Mouse (Mus musculus): Measurements from ENCODE around the gene Pde10a.
A peak's percentile ranks its signal among the peaks of the same experiment; 100 is the strongest.

The Pde10a gene

DNA sequence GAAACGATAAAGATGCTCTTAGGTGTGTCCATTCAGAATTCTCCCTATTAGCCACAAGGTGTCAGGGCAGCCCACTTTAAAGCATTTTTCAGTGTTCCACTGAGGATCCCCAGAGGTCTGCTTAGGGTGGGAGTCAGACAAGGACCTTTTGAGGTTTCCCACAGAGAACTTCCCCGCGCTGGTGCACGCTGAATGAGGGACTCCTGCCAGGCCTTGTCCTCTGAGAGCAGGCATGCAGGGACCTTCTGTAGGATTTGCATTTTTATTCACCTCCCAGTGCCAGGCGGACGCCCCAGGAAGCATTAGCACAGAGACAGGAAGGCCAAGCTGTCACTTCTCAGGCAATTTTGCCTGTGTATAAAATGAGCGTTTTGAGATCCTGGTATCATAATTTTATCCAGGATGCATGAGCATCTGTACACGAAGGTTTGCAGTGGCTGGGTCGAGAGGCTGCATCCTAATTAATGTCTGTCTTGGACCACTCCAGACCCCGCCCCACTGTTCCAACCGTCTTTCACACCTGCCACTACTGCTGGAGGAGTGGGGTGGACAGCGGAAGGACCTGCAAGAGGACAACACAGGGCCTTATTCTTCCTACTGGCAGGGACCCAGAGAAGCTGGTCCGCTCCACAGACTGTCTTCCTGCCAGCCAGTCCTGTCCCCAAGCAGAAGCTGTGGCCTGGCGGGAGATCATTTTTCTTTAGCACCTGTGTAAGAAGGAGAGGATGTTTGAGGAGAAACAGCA is 498.2 kb downstream of the Pde10a start:
- no peak for DNase-seq (ENCODE audit: low read depth in 2 of 2, low spot score in 2 of 2)

DNA sequence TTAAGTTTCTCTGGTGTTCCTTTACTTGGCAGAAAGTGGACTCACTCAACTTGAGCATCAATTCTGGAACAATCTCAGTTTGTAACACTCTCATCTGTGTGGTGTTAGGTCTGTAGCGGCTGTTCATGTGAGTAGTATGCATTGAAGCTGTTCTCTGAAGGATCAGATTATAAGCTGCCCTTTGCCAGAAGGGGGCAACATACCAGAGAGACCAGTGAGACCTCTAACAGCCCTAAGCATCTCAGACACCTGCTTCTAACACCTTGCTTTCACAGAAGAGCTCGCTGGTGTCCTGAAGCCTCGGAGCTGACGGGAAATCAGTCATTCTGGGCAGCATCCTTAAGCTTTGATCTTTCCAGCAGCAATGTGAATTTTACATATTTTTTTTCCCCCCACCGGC is 505.0 kb downstream of the Pde10a start:
- DNase-seq (ENCODE audit: low read depth in 2 of 2, low spot score in 2 of 2), result no peak

DNA sequence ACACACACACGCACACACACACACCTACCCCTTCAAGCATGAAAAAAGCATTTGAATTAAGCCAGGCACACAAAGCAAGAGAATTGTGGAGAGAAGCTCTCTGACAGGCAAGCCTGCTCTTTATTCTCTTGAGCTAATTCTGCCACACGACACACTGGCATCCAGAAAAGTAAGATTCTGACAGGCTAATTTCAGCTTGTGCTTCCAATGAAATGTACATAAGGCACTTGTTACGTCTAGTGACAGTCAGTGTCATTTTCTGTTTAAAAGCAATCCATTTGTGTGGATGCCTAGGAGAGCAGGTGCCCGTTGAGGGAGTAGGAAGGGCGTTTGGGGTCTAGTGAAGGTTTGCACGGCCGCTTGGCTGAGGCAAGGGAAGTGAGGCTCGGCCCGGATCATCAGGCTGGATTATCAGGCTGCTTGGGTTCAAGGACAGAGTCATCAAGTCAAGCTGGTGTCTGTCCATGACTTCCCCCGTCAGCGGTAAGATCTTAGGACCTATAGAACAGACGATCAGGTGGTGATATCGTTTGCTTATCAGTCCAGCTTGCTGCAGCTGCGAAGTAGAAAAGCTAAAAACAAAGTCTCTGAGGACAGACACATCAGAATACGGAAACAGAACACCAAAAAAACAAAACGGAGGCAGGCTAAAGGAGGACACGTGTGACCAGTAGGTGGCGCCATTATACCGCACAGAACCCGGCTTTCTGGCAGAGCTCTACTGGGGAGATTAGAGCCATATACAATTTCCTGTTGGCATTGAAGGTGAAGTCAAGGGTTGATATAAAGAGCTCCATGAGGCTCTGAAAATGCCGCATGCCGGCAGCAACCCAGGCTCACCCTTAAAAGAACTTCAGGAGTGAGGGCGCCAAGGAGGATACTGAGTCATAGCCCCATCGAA is 506.3 kb downstream of the Pde10a start:
- DNase-seq (ENCODE audit: low read depth in 2 of 2, low spot score in 2 of 2), result peak; percentile 59 to 68

DNA sequence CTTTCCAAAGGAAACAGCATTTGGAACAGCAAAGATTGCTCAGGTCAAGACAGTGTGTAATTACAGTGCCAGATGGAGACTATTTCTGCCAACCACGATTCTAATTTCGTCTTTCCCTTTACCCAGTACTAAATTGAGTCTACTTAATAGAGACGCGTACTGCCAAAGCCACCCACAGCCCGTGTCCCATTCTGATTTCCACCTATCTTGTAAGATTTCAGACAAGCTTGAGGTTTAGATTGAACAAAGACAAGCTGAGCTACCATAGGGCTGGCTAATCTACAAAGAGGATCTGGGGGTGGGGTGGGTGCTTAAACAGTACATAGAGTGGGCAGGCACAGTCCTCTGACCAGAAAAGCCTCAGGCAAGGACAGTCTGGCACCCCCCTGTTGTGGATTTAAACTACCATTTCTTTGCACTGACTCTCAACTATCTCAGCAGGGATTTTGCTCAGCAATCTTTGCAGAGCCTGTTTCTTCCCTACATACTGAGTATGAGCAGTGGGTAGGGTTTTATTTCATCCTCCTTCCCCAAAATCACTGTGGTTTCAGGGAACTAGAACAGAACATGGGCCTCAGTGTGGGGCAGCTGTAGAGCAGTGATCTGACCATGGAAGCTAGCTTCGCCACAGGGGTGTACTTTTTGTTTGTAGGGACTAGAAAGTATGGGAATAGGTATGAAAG is 507.3 kb downstream of the Pde10a start:
- DNase-seq (ENCODE audit: low read depth in 2 of 2, low spot score in 2 of 2), result no peak

DNA sequence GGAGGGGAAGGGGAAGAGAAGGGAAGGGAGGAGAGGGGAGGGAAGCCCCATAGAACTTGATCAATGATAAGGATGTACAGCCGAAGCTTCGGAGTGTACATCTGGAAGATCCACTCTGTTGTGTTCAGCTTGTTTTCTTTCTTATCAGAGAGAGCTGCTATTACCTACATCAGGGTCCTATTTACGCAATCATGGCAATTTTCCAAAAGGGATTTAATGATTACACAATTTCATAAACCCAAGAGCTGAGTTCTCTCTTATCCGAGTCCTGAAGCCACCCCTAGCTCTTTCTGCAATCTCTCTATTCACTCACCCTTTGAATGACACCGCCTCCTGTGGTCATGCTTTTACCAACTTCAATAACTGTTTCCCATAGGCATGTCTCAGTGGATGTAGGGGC is 508.3 kb downstream of the Pde10a start:
- no peak for DNase-seq (ENCODE audit: low read depth in 2 of 2, low spot score in 2 of 2)

DNA sequence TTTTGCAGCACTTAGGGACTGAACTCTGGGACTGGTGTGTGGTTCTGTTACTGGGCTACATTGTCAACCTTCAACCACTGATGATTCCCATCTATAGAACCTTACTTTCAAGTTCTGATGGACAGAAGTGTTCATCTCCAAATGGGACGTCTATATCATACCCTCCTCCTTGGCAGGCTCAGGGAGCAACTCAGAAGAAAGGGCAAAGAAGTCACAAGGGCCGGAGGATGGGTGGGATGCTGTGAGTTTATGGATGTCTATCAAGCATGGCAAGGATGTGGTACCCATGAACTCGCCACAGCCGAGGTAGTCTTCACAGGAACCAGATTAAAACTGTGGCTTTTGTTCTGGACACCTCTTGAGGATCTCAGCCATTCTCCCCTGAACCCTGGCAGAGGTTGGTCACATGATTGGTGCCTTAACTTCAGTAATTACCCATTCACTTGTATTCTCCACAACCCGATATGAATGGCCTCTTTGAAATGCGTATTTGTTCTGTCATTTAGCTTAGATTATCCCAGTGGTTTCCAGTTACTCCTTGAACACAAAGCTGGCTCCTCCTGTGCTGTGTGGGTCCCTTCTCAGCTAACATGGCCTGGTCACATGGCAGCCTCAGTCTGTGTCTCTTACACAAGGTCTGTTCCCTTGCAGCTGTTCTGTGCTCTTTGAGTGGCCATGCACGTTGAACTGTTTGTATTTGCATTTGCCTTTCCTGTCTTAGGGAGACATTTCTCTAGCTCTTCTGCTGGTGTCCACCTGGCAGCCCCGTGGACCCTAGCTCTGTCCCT is 510.6 kb downstream of the Pde10a start:
- DNase-seq (ENCODE audit: low read depth in 2 of 2, low spot score in 2 of 2), result no peak
